Mouse (Mus musculus) G1E (cell line): ENCODE data around the gene Sys1. TPM values are rescaled to one million over a fixed set of nuclear protein-coding genes. Genes with fewer than 3 reads are reported as not detected.

Experiments used
- ATAC-seq: 2 replicates; pipeline ENCODE4 v1.8.0; 2016; ENCODE audit warnings: mild to moderate bottlenecking; ENCODE audit not compliant: insufficient number of reproducible peaks, poor library complexity, low FRiP score, severe bottlenecking; ENCODE audit errors: extremely low read depth
- DNase-seq: peaks from one replicate; pipeline ENCODE4 v3.0.0; 2012; ENCODE audit warnings: low spot score
- H3K27me3 ChIP-seq: 2 replicates; pipeline ENCODE4 v1.6.1; 2012; ENCODE audit warnings: mild to moderate bottlenecking, low read length, inconsistent platforms; ENCODE audit not compliant: insufficient read depth
- H3K36me3 ChIP-seq: replicated peaks from 2 replicates; pipeline ENCODE3; 2012; ENCODE audit warnings: mild to moderate bottlenecking, inconsistent platforms
- H3K4me1 ChIP-seq: 2 replicates; pipeline ENCODE4 v1.6.1; 2012; ENCODE audit warnings: low read depth, low read length, inconsistent platforms, mixed read lengths; ENCODE audit not compliant: insufficient read depth
- H3K4me3 ChIP-seq: 2 replicates; pipeline ENCODE4 v1.5.1; 2012; ENCODE audit warnings: low read depth, mild to moderate bottlenecking, inconsistent platforms, low read length, moderate library complexity, mixed read lengths
- H3K9me3 ChIP-seq: replicated peaks from 2 replicates; pipeline ENCODE4 v1.6.1; 2012; ENCODE audit warnings: inconsistent platforms
- CTCF ChIP-seq: IDR thresholded peaks from 2 replicates; pipeline ENCODE4 v1.5.1; 2012; ENCODE audit warnings: low read depth, low read length, inconsistent platforms, mixed read lengths
- GATA1 ChIP-seq: IDR thresholded peaks from 2 replicates; pipeline ENCODE4 v1.6.1; 2012; ENCODE audit warnings: borderline replicate concordance, low read length, inconsistent platforms, mixed read lengths
- GATA2 ChIP-seq: IDR thresholded peaks from 2 replicates; pipeline ENCODE4 v1.6.1; 2012; ENCODE audit warnings: low read depth, low read length, inconsistent platforms, borderline replicate concordance
- POLR2AphosphoS5 ChIP-seq: IDR thresholded peaks from 2 replicates; pipeline ENCODE4 v1.6.1; 2012; ENCODE audit warnings: low read depth, low read length, inconsistent platforms; ENCODE audit not compliant: insufficient replicate concordance
- TAL1 ChIP-seq: conservative IDR thresholded peaks from 2 replicates; pipeline ENCODE4 v1.6.1; 2012; ENCODE audit warnings: low read depth, low read length, inconsistent platforms, mixed read lengths
- polyA plus RNA-seq: library from polyadenylated mRNA; stranded (reverse); fragments of >175 nt; gene quantifications from 2 replicates; pipeline ENCODE4 v1.2.3, GENCODE M21; 2012
- total RNA-seq, 2 experiments: library from RNA; stranded (forward) in 1 of 2; stranded (reverse) in 1 of 2; fragments of 200-1000 nt in 1 of 2; fragments of >200 nt in 1 of 2; fragmentation: Nextera tagmentation in 1 of 2; gene quantifications; 2 replicates each; pipeline ENCODE4 v1.2.3; 2014 to 2017

Sys1 gene
- total and polyA plus RNA-seq, 3 experiments, result 37.0 to 142 (median 50.6) TPM

- no peaks in the 10 kb centered on the region for H3K4me1 ChIP-seq
- no peak for DNase-seq
- no peak for ATAC-seq
- H3K36me3 ChIP-seq, result no peaks in the 10 kb centered on the region
- peaks cover 12% of the 10 kb centered on the region; the same call in 1 of the 2 replicates for H3K27me3 ChIP-seq
- no peaks in the 10 kb centered on the region for H3K9me3 ChIP-seq
- no peak overlapping the region for H3K4me3 ChIP-seq
- TF ChIP-seq TAL1 (no peak), GATA1 (no peak), CTCF (no peak), POLR2AphosphoS5 (no peak), GATA2 (no peak)
These were observed 13.7 kb upstream of the Sys1 start for GRCm38 (mm10) chr2:164443051-164443437.

DNA sequence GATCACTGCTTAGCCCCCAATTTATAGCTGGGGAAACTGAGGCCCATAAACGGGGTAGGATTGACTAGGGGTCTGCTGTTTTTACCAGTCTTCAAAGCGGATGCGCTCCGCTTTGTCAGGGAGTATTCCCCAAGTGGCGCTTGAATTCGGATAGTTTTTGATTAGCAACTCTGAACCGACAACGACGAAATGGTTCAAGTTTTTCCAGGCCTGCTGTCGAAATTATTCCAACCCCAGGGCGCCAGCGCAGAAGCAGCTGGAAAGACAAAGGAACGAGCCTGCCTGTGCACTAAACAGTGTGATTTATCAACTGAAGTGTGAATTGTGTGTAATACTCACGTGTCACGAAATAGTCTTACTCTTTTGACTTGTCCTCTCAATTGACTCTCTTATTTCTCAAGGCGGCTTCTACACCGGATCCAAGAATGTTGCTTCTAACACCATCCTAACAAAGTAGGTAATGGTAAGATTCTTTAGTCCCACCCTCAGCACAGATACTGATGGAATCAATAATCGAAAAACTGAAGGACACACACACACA lies 13.2 kb upstream of the Sys1 start, which contains the start of gene Sdc4:
Gene Sdc4 (minus strand): TSS at position 428 of the 541 bp plus-strand sequence.
- no peak for DNase-seq
- Histone ChIP-seq H3K27me3 (peaks cover 12% of the 10 kb centered on the region; the same call in 1 of the 2 replicates), H3K9me3 (no peaks in the 10 kb centered on the region), H3K4me1 (no peaks in the 10 kb centered on the region), H3K36me3 (no peaks in the 10 kb centered on the region), H3K4me3 (no peak within 1 kb of the TSS)
- no peak for ATAC-seq
- no peak for TF ChIP-seq TAL1
- no peak for TF ChIP-seq CTCF
- no peak for TF ChIP-seq GATA1
- no peak for TF ChIP-seq GATA2
- no peak for TF ChIP-seq POLR2AphosphoS5

DNA sequence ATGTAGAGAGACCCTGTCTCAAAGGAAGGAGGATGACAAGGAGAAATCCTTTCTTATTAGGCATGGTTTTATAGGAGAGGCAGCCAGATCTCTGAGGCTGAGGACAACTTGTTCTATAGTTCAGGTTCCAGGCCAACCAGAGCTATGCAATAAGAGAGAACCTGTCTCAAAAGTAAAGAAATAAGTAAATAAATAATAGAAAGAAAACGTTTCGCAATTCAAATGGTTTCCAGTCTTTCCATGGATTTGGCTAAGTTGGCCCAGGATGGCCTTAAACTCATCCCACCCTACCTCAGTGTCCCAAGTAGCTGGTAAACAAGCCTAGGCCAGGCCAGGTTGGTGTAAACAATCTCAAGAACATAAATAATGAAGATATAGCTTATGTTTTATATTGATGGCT lies 12.1 kb upstream of the Sys1 start:
- no peaks in the 10 kb centered on the region for H3K4me1 ChIP-seq
- no peak for DNase-seq
- ATAC-seq, result no peak
- no peaks in the 10 kb centered on the region for H3K36me3 ChIP-seq
- no peak overlapping the region for H3K4me3 ChIP-seq
- no peaks in the 10 kb centered on the region for H3K9me3 ChIP-seq
- peaks cover 12% of the 10 kb centered on the region for H3K27me3 ChIP-seq
- TF ChIP-seq GATA1 (no peak), CTCF (no peak), TAL1 (no peak), GATA2 (no peak), POLR2AphosphoS5 (no peak)

DNA sequence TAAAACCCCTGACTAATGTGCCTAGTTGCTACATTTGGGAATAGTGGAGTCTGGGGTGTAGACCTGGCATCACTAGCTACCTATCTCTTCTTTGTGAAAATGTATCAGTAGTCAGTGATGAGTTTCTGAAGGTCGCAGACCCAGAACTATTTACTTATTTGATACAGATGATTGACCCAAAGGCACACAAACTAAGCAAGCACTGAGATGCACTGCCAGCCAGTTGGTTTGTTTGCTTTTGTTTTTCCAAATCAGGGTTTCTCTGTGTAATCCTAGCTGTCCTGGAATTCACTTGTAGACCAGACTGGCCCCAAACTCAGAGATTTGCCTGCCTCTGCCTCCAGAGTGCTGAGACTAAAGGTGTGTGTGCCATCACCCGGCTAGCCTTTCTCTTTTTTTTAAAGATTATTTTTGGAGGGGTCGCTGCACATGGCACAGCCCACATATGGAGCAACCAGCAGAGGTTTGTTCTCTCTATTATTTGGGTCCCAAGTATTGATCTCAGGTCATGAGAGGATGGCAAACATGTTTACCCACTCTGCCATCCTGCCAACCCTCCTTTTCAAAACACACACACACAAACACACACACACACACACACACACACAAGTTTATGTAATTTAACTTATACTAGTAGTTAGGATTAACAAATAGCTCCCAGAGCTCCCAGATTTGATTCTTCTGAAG lies 11.2 kb upstream of the Sys1 start:
- DNase-seq (no peak), ATAC-seq (no peak)
- no peak overlapping the region for H3K4me3 ChIP-seq
- no peaks in the 10 kb centered on the region for H3K9me3 ChIP-seq
- peaks cover 12% of the 10 kb centered on the region for H3K27me3 ChIP-seq
- no peaks in the 10 kb centered on the region for H3K36me3 ChIP-seq
- no peaks in the 10 kb centered on the region for H3K4me1 ChIP-seq
- TF ChIP-seq TAL1 (no peak), GATA2 (no peak), GATA1 (no peak), POLR2AphosphoS5 (no peak), CTCF (no peak)

DNA sequence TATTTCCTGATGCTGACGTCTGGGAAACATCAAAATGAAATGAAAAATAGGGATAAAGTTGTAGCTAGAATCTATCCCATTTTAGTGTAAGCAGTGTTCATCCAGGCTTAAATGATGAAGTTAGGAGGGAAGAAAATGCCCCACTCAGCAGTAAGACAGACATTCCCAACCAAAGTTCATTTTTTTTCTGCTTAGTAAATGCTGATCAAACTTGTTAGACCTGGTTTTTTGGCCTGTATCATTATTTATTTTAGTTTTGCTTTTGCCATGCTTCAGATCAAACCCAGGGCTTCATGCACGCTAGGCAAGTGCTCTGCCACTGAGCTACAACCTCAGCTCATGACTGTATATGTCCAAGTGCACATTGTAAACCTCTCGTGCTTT lies 10.7 kb upstream of the Sys1 start:
- no peak for ATAC-seq
- Histone ChIP-seq H3K27me3 (peaks cover 12% of the 10 kb centered on the region), H3K9me3 (no peaks in the 10 kb centered on the region)

GRCm38 (mm10) chr2:164448140-164448539 lies 8.6 kb upstream of the Sys1 start:
- ATAC-seq (no peak), DNase-seq (no peak)
- Histone ChIP-seq H3K9me3 (no peaks in the 10 kb centered on the region), H3K36me3 (no peaks in the 10 kb centered on the region), H3K4me3 (no peak overlapping the region), H3K4me1 (no peaks in the 10 kb centered on the region), H3K27me3 (peaks cover 12% of the 10 kb centered on the region)
- TF ChIP-seq TAL1 (no peak), GATA2 (no peak), CTCF (no peak), POLR2AphosphoS5 (no peak), GATA1 (no peak)

More for the DNA sequence above, 10.7 kb upstream of the Sys1 start:
- no peaks in the 10 kb centered on the region for H3K36me3 ChIP-seq
- no peak for DNase-seq
- H3K4me3 ChIP-seq, result no peak overlapping the region
- TF ChIP-seq POLR2AphosphoS5, result no peak
- no peak for TF ChIP-seq CTCF
- no peak for TF ChIP-seq GATA1
- TF ChIP-seq GATA2, result no peak
- TF ChIP-seq TAL1, result no peak
- H3K4me1 ChIP-seq, result no peaks in the 10 kb centered on the region

GRCm38 (mm10) chr2:164448921-164449320 lies 7.8 kb upstream of the Sys1 start:
- Histone ChIP-seq H3K9me3 (no peaks in the 10 kb centered on the region), H3K4me1 (no peaks in the 10 kb centered on the region), H3K27me3 (peaks cover 8% of the 10 kb centered on the region), H3K36me3 (no peaks in the 10 kb centered on the region), H3K4me3 (no peak overlapping the region)
- no peak for ATAC-seq
- no peak for TF ChIP-seq POLR2AphosphoS5
- no peak for TF ChIP-seq GATA2
- TF ChIP-seq TAL1, result no peak
- TF ChIP-seq GATA1, result no peak
- TF ChIP-seq CTCF, result no peak
- DNase-seq, result no peak
